Mouse (Mus musculus): ENCODE measurements around the gene Gins1.

DNA sequence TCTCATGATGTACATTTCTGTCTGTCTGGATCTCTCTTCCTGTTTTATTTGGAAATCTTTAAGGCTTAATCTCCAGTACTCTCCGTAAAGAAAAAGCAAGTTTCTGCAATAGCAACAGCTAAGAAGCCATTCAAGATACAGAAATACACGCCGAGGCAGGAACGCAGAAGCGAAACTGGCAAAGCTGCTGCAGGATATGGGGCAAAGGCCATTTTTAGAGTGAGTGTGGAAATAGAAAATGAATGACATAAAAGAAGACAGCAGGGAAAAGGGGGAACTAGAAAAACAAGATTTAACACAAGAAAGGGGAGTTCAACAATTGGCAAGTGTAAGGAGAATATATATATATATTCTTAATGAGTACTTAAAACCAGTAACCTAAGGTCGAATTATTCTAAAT, 16.5 kb downstream of the Gins1 start:
- TF ChIP-seq CTCF (IDR thresholded peaks at IDR 0.05; ENCODE audit: low read depth, low read length) (no peak), POLR2A (IDR thresholded peaks at IDR 0.05; ENCODE audit: insufficient read depth, low read length) (no peak), EP300 (IDR thresholded peaks at IDR 0.05; ENCODE audit: insufficient read depth, low read depth, low read length) (no peak)
